Mouse (Mus musculus): Measurements from ENCODE around the gene Sirpa.

The Sirpa gene

DNA sequence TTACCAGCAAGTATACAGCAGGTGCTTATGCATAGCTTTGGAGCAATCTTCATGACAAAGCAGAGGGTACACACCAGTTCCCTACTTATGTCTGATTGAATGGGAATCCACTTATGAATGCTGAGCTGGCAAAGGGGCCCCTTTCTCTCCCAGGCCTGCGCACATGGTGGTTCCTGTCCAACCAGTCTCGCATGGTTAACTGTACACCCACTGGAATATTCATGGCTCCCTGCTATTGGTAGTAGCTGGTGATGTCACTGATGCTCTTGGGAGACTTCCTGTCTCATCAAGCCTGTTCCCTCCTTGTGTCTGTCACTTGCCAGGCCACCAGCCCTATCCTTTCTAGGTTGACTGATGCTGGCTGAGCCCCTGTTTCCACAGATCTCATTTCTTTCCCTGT lies 14.3 kb downstream of the Sirpa start:
- no peak for DNase-seq (ENCODE audit: low spot score)

DNA sequence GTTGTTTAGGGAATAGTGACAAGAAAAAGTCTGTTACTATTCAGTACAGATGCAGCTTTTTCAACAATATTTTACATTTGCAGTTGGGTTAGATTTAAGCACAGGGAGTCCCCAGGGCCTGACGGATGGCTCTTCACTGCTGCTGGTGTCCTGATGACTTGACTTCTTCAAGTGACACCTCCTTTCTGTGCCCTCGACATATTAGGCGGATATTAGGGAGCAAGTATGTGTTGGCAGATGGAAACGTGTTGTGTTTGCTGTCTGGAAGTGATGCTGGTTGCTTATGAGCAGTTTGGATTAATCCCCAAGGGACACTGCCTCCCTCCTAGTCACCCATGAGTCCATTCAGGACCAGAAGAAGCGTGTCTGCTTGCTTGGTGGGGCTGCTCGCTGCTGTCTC lies 21.3 kb downstream of the Sirpa start:
- no peak for DNase-seq (ENCODE audit: low spot score)

DNA sequence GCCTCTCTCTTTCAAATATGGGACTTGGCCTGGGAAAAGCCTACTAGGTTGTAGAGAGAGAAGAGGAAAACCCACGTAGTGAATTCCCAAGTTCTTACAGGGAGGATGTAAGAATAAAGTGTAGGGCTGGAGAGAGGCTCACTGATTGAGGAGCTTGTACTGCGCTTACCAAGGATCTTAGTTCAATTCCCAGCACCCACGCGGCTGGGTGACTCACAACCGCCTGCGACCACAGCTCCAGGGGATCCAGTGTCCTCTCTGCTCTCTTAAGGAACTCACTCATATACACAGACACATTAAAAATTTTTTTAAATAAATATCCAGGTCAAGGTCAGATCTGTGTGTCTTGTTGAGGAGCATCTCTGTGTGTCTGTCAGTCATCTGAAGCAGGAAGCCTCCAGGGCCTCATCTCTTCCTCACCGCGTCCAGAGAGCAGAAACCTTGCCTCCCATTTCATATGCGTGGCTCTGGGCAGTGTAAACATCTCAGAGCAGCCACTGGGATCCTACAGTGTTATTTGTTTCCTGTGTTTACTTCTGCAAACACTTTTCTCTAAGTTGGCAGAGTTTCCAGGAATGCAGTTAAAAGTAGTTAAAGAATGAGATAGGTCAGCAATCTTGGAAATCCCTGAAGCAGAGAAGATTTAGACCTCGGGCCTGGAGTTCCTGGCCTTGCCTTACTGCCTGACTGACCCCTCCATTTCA lies 22.0 kb downstream of the Sirpa start:
- no peak for DNase-seq (ENCODE audit: low spot score)

DNA sequence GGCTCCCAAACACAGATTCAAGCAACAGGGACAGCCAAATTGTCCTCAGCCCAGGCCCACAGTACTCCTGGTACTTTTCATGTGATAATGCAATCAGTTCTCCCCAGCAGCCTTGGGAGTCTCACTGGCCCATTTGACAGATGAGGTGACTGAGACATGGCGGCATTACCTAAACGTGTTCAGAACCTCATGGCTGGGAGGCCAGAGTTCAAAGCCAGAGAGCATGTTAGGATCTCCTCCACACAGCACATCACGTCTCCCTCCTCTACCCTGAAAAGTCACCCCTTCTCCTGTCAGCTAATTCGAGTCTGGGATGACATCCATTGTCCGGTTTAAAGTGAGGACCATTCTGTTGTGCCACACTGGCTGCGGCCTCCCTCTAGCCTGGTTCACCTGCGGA lies 27.5 kb downstream of the Sirpa start:
- no peak for DNase-seq (ENCODE audit: low spot score)

DNA sequence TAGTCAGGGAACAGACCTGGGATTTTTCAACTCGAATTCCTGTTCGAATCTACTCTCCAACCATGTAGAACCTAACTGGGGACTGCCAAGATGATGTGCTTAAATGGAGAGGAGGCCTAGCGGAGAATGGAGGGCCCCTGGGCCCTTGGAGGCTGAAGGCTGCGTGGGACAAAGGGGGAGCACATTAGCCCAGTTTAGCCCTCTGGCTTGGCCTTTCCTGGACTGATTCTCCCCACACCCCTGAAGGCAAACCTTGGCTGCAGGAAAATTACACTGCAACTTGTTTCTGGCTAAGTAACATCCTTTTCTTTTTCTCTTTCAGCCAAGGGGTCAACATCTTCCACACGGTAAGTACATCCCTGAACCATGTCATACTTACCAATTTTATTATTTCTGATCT lies 28.2 kb downstream of the Sirpa start:
- DNase-seq (ENCODE audit: low spot score), result no peak

DNA sequence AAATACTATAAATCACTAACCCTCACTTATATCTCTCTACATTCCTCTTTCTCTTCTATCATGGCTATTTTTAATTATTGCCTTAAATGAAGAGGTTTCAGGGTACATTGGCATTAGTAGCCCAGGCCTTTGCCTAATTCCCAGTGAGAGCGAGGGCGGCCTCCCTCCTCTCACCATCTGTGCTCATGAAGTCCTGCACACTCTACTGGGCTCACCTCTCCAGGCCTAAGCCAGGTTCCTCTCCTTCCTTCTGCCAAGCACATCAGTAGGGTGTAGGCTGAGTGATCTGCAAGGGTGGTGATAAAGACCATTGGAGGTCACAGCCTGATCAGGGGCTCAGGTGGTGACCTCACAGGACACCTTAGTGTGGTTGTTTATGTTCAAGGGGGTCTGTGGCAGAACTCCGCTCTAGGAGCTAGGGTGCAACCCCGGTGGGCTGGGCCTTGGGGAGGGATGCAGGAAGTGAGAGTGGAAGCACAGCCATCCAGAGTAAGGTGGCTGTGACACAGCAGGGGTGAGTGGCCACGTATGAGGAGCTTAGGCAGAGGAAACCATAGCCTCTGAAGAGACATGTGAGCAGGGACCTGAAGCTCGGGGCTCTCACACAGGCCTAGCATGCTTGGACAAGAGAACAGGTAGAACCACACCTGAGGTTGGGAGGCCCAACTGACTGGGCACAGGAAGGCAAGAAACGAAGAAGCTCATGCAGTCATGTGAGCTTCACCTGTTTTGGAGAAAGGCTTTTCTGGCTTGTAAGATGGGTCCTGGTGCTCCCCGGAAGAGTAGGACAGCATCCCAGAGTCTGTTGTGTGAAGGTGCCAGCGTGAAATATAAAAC lies 29.2 kb downstream of the Sirpa start:
- no peak for DNase-seq (ENCODE audit: low spot score)

DNA sequence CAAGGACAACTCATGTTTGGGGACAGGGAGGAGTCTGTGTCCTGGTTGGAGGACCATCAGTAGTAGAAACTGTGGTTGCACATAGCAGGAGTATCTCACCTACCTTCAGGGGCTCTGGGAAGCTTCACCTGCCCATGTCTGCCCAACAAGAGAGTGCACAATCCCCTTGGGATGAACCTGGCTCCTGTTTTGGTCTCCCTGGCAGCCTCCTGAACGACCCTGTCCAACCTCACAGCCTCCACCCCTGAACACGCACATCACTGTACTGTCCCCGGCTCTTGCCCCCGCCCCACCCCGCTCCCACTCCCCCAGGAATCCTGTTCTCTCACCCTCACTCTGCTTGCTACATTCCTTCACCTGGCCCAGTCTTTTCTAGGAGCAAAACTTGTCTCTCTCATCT lies 30.3 kb downstream of the Sirpa start:
- no peak for DNase-seq (ENCODE audit: low spot score)

DNA sequence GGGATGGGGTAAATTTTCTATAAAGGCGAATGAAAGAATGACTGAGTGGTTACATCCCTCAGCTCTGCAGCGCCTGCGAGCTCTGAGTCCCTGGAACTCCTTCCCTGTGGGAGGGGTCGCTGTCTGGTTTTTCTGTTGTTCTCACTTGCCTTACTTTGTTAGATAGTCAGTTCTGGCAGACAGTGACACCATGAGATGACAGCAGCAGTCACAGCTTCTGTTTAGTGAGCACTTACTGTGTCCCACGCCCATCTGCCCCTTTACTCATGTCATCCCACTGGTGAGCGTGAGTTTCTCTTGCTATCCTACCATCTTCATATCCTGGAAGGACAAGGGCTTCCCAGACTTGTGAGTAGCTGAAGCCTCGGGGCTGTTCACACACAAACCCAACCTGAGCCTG lies 31.1 kb downstream of the Sirpa start:
- DNase-seq (ENCODE audit: low spot score), result no peak

DNA sequence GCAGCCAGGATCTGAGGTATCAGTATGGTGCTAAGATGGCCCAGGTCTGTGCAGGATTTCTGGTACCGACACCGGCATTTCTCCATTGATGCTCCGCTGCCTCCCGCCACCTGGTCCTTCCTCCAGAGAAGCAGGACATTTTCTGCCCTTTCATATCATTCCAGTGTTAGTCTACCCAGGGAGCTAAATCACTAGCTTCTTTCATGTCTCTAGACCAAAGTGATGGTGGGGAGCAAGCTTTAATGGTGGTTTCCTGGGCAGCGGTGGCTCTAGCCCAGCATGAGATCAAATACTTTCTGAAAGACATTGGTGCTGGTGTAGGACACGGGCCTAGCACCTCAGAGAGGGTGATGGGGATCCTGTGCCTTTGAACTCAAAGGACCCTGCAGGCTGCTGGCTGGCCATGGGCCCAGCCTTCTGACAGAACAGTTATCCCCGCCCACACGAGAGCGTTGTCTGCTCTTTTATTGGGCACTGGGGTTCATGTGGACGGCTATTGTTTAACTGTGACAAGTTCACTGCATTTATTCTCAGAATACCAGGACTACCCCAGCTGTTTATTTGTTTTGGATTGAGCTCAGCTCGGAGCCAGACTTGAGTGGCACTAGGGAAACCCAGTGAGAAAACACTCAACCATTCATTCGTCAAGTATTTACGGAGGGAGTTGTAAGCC lies 31.7 kb downstream of the Sirpa start:
- DNase-seq (ENCODE audit: low spot score), result no peak

DNA sequence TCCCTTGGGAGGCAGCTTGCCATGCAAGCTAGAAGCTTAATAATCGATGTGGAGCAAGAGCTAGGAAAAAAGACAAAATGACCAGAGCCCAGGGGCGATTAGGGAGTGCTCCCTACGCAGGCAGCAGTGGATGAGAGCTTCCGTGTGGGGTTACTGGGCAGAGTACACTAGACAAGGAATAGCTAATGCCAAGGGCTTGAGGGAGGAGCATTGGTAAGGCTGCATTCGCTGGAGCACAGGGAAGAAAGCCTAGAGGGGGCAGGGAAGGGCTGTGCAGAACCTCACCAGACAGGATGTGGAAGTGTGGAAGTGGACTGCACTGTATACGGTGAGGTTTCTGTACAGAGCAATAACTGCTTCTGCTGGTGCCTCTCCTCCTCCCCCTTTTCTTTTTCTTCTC lies 32.3 kb downstream of the Sirpa start:
- DNase-seq (ENCODE audit: low spot score), result no peak

DNA sequence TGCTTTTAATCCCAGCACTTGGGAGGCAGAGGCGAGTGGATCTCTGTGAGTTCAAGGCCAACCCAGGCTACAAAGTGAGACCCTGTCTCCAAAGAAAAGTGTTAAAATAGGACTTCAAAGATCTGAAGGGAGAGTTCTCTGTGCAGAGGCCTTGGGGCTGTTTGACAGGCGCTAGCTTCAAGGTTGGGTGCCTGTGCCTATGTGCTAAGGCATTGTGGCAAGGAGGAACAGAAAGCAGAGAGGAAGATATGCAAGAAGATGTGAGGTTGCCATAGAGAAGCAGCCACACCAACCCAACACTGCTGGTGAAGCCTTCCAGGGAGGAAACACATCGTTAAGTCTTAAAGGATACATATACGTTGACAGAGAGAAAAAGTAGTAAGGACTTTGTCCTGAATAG lies 33.2 kb downstream of the Sirpa start:
- no peak for DNase-seq (ENCODE audit: low spot score)

DNA sequence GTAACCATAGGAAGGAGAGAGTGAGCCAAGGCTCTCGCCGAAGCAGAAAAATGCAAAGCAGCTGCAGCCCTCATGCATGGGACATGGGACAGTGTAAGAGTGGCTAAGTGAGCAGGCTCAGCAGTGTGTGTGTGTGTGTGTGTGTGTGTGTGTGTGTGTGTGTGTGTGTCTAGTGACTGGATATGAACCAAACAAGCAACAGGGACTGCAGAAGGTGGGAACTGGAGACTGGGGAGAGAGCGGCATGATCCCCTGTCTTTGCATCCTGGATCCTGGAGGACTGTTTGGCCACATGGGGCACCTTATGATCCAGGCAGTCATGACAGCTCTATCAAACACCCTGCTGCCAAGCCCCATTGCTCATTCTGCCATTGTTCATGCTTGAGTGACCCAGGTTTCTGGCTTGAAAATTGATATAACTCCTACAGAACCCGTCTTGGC lies 34.0 kb downstream of the Sirpa start:
- DNase-seq (ENCODE audit: low spot score), result no peak

DNA sequence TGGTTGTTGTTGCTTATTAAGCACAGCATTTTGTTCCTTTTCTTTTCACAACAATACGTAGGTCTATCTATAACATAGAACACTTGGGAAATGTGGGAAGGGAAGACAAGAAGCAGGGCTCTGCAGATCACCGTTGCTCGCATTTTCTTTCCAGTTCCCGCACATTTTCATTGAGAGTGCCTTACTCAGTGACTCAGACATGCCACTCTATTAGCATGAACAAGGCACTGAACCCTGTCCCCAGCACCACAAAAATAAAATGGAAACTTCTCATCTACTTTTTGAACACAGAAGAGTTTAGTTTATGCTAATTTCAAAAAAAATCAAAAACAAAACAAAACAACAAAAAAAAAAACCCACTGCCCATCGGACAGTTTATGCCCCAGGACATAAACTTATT lies 34.5 kb downstream of the Sirpa start:
- DNase-seq (ENCODE audit: low spot score), result no peak

DNA sequence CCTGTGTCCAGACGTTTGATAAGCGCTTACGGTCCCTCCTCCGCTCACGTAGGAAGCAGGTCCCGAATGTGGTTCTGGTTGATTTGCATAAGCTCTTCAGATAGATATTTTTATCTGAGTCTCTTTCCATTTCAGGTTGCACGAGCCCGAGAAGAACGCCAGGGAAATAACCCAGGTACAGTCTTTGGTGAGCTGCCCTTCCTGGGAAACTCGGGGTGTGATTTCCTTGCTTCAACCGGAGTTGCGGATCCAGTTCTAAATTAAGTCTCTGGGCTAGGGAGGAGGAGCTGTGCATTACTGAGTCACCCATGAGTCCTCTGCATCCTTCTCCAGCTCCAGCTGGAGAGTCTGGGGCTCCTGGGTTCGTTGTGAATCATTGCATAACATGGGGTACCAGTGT lies 35.2 kb downstream of the Sirpa start:
- DNase-seq (ENCODE audit: low spot score), result peak; percentile 62

DNA sequence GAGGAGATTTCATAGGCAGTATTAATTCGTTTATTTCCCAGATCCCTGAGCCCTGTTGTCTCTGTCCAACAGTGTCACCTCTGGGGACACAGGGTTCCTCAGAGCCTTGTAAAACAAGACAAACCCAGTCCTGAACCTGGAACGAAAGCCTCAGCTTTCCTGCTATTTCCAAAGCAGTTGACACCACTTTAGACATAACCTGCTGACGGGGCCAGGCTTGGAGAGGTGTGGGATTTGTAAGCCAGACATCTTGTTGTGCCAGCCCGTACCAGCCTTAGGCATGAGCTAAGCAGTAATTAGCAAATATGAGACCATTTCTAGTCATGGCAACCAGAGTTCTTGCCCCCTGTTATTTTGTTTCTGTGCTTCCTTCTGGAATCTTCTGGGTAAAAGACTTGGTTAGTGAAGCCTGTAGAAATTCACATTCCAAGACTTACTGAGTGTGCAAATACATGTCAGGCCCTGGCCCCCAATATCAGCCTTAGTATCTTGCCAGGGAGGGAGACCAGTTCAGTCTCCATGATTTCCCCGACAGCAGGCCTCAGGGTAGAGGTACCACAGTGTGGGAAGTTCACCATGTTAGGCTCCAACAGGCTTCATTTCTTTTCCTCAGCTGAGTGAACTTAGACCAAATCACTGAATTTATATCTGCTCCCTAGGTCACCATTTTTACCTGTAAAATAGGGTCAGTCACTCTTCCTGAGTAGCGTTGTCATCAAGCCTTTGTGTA lies 36.0 kb downstream of the Sirpa start:
- DNase-seq (ENCODE audit: low spot score), result no peak

DNA sequence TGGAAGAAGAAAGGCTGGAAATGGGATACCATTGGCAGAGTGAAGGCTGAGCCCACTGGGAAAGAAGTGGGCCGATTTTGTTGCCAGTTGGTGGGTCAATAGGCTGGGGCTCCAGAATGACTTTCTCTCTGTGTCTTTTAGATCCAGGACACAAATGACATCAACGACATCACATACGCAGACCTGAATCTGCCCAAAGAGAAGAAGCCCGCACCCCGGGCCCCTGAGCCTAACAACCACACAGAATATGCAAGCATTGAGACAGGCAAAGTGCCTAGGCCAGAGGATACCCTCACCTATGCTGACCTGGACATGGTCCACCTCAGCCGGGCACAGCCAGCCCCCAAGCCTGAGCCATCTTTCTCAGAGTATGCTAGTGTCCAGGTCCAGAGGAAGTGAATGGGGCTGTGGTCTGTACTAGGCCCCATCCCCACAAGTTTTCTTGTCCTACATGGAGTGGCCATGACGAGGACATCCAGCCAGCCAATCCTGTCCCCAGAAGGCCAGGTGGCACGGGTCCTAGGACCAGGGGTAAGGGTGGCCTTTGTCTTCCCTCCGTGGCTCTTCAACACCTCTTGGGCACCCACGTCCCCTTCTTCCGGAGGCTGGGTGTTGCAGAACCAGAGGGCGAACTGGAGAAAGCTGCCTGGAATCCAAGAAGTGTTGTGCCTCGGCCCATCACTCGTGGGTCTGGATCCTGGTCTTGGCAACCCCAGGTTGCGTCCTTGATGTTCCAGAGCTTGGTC lies 37.3 kb downstream of the Sirpa start:
- DNase-seq (ENCODE audit: low spot score), result no peak

DNA sequence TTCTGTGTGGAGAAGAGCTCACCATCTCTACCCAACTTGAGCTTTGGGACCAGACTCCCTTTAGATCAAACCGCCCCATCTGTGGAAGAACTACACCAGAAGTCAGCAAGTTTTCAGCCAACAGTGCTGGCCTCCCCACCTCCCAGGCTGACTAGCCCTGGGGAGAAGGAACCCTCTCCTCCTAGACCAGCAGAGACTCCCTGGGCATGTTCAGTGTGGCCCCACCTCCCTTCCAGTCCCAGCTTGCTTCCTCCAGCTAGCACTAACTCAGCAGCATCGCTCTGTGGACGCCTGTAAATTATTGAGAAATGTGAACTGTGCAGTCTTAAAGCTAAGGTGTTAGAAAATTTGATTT lies 37.9 kb downstream of the Sirpa start:
- DNase-seq (ENCODE audit: low spot score), result no peak

DNA sequence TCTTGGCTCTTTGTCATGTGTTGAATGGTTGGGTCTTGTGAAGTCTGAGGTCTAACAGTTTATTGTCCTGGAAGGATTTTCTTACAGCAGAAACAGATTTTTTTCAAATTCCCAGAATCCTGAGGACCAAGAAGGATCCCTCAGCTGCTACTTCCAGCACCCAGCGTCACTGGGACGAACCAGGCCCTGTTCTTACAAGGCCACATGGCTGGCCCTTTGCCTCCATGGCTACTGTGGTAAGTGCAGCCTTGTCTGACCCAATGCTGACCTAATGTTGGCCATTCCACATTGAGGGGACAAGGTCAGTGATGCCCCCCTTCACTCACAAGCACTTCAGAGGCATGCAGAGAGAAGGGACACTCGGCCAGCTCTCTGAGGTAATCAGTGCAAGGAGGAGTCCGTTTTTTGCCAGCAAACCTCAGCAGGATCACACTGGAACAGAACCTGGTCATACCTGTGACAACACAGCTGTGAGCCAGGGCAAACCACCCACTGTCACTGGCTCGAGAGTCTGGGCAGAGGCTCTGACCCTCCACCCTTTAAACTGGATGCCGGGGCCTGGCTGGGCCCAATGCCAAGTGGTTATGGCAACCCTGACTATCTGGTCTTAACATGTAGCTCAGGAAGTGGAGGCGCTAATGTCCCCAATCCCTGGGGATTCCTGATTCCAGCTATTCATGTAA lies 38.5 kb downstream of the Sirpa start:
- DNase-seq (ENCODE audit: low spot score), result no peak

DNA sequence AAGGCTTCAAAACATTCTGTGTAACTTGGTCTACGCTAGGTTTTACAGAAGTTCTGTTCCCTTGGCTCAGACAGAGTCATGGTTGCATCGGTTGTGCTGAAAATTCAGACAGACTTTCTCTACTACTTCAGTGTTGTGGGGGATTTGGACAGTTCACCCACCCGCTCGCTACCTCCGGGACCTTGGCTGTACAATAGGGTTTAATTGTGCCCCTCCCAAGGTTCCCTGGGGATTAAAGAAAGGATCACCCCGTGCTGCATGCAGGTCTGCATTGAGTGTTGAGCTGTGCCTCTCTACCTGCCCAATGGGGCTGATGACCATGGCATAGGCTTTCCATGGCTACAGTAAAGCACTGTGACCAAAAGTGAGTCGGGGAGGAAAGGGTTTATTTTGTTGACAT lies 39.7 kb downstream of the Sirpa start:
- DNase-seq (ENCODE audit: low spot score), result no peak

DNA sequence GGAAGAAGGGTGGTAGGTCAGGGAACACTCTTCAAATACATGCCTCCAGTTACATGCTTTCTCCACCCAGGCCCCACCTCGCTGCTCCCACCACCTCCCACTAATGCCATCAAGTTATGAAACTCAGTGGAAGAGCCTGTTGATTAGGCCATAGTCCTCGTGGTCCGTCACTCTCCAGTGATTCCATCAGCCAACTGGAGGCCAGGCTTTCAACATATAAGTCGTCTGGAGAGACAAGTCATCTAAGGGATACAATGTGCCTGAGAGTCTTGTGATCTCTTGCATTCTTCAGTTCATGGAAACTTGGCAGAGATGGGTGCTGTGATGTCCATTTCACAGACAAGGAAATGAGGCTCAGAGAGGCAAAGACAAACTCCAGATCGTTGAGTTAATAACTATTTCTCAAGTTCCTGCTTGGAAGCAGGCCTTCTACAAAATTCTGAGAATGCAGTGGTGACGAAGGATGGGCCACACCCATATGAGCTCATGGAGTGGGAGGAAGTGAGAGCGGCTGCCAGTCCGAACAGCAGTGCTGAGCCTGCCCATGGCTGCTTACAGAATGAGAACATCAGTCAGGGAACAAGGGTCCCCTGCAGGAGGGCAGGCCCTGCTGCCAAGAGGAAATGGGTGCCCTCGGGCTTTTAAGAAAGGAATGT lies 40.6 kb downstream of the Sirpa start:
- DNase-seq (ENCODE audit: low spot score), result no peak

DNA sequence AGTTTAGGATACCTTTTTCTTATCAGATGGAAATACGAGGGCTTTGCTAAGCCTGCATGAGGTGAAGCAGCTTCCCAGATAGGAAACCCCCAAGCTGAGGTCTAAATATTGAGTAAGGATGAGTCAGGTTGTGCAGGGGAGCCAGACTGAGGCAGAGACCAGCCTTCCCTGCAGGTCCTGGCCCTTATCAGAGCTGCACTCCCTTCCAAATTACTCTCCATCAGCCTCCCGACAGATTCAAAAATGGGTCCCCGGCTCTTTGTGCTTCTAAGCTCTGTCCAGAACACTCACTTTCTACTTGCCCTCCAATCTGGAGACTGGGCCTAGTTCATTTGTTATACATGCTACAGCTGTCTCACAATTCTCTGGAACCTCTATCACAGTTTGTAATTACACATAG lies 41.3 kb downstream of the Sirpa start:
- no peak for DNase-seq (ENCODE audit: low spot score)

Measured in left cerebral cortex, adult 11 months (tissue).